Mouse (Mus musculus): Measurements from ENCODE around the gene Rpl9-ps6. TPM values are rescaled to one million over a fixed set of nuclear protein-coding genes. Genes with fewer than 3 reads are reported as not detected.
"Not testable (repeated sequence)": the region's sequence is repeated elsewhere in the genome, so short reads cannot be mapped to it uniquely, and the experiment has no call there.

Rpl9-ps6 gene
- polyA plus RNA-seq, 1 experiment: not detected

DNA sequence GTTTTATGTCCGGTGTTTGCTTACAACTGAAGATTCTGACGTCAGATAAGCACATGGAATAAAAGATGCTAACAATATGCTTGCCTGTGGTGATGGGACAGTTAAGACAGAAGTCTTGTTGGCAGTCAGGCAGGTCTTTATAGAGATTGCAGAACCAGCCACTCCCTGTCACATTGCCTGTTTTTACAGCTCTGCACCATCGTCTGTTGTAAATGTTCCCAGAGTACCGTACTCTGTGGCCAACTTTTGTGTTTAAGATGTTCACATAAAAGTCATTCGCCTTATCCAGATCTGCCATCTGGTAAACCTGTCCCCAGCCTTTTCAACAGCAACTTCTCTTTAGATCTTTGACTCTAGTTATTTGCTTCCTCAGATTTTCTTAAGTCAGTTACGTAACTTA, 31.0 kb upstream of the Rpl9-ps6 start:
- H3K27ac ChIP-seq (ENCODE audit: insufficient read depth, low read depth, low read length): no peak overlapping the region

DNA sequence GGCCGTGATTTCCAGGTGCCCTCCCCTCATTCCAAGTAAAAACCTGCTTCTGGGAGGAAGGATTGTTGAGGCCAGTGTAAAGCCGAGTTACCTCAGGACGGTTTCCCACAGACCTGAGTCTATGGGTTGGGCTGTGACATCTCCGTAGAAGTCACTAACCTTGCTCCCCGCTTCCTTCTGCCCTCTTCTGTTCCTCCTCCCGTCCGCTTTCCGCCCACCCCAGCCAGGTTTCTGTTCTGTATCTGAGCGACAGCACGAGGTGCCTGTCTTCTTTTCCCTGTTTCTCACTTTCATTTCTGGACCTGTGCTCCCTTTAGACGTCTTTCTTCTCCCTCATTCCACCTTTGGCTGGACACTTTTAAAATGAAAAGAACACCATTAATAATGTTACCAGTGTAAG, 28.7 kb upstream of the Rpl9-ps6 start:
- TF ChIP-seq POLR2A (IDR thresholded peaks at IDR 0.05; ENCODE audit: insufficient read depth, low read depth, low read length): no peak
- no peak for TF ChIP-seq CTCF (IDR thresholded peaks at IDR 0.05; ENCODE audit: insufficient read depth, low read depth, low read length)
- Histone ChIP-seq H3K27ac (ENCODE audit: insufficient read depth, low read depth, low read length) (no peak overlapping the region), H3K4me1 (ENCODE audit: control insufficient read depth, insufficient read depth, low read length) (peaks cover 2% of the 10 kb centered on the region; the same call in 1 of the 2 replicates), H3K4me3 (ENCODE audit: insufficient read depth, low read depth, low read length) (no peak overlapping the region)
- 86% methylated on average over 11 of the region's 11 CpGs for WGBS

More for the DNA sequence above, 31.0 kb upstream of the Rpl9-ps6 start:
- TF ChIP-seq POLR2A (IDR thresholded peaks at IDR 0.05; ENCODE audit: insufficient read depth, low read depth, low read length): no peak
- TF ChIP-seq CTCF (IDR thresholded peaks at IDR 0.05; ENCODE audit: insufficient read depth, low read depth, low read length): no peak
- peaks cover 2% of the 10 kb centered on the region; the same call in 1 of the 2 replicates for H3K4me1 ChIP-seq (ENCODE audit: control insufficient read depth, insufficient read depth, low read length)
- 86% methylated on average over 6 of the region's 6 CpGs for WGBS
- no peak overlapping the region for H3K4me3 ChIP-seq (ENCODE audit: insufficient read depth, low read depth, low read length)

DNA sequence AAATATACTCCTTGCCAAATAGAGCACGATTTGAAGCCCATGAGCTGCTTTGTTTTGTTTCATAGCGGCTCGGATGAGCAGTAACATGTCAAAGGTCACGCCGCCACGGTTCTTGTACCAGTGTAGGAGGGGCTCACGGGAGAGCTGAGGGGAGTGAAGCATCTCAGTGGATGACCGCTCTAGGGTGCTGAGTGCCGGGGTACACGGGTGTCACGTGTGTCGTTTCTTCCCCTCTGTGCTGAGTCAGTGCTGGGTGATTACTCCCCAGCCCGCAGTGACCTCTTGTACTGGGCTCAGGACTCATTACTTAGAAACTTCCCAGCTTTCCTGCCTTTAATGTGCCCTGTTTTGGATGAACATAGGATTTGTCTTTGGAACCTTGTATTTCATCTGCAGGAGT, 28.2 kb upstream of the Rpl9-ps6 start:
- H3K4me3 ChIP-seq (ENCODE audit: insufficient read depth, low read depth, low read length): no peak overlapping the region
- 95% methylated on average over 13 of the region's 13 CpGs for WGBS
- H3K4me1 ChIP-seq (ENCODE audit: control insufficient read depth, insufficient read depth, low read length): peaks cover 2% of the 10 kb centered on the region; the same call in 1 of the 2 replicates
- TF ChIP-seq POLR2A (IDR thresholded peaks at IDR 0.05; ENCODE audit: insufficient read depth, low read depth, low read length): no peak
- TF ChIP-seq CTCF (IDR thresholded peaks at IDR 0.05; ENCODE audit: insufficient read depth, low read depth, low read length): no peak
- no peak overlapping the region for H3K27ac ChIP-seq (ENCODE audit: insufficient read depth, low read depth, low read length)

DNA sequence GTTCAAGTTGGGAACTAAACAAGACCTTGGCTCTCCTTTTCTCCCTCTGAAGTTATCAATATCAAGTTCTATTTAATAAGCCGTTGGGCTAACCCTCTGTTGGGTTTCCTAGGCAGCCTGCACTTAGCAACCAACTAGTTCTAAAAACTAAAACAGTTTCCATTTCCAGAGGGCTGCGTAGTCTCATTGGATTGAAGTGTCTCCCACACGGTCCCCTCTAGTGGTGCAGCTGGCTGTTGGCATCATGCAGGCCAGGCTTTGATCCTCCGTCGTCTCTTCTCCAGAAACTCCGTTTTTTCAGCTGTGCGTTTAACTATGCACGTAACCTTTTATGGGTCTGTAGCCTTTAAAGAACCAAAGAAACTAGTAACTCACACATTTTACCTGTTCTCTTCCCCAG, 27.1 kb upstream of the Rpl9-ps6 start:
- WGBS: 54% methylated on average over 8 of the region's 8 CpGs
- no peak overlapping the region for H3K27ac ChIP-seq (ENCODE audit: insufficient read depth, low read depth, low read length)
- H3K4me1 ChIP-seq (ENCODE audit: control insufficient read depth, insufficient read depth, low read length): peaks cover 6% of the 10 kb centered on the region; the same call in 1 of the 2 replicates
- TF ChIP-seq CTCF (IDR thresholded peaks at IDR 0.05; ENCODE audit: insufficient read depth, low read depth, low read length): no peak
- no peak for TF ChIP-seq POLR2A (IDR thresholded peaks at IDR 0.05; ENCODE audit: insufficient read depth, low read depth, low read length)
- H3K4me3 ChIP-seq (ENCODE audit: insufficient read depth, low read depth, low read length): no peak overlapping the region

DNA sequence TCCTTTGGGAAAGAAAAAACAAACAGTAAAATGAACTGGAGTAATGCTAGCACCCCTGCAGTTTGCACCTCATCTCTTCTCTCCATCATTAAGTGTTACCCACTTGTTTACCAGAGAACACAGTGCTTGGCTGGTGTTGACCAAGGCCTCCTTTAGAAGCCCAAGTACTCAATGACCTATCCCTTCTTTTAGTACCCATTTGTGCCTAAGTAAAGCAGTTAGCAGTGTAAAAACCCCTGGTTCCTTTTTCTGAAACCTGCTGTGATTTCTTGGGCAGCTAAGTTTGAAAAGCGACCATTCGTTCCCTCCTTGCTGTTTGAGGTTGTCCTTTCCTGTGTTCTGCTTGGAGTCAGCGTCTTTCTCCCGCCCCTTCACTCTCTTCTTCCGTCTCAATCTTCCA, 26.6 kb upstream of the Rpl9-ps6 start:
- no peak overlapping the region for H3K27ac ChIP-seq (ENCODE audit: insufficient read depth, low read depth, low read length)

DNA sequence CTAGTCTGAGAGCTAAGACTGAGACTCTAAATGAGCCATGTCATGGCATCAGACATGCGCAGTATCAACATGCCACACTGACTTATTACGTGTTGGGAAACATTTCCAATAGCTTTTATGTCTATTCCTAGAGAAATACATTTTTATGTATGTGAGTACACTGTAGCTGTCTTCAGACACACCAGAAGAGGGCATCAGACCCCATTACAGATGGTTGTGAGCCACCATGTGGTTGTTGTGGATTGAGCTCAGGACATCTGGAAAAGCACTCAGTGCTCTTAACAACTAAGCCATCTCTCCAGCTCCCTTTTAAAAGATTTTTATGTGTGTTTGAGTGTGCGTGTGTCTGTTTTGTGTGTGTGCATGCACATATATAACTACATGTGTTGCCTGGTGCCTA, 26.0 kb upstream of the Rpl9-ps6 start:
- no peak overlapping the region for H3K27ac ChIP-seq (ENCODE audit: insufficient read depth, low read depth, low read length)
- TF ChIP-seq POLR2A (IDR thresholded peaks at IDR 0.05; ENCODE audit: insufficient read depth, low read depth, low read length): no peak
- TF ChIP-seq CTCF (IDR thresholded peaks at IDR 0.05; ENCODE audit: insufficient read depth, low read depth, low read length): no peak
- WGBS: 95% methylated on average over 3 of the region's 3 CpGs
- H3K4me1 ChIP-seq (ENCODE audit: control insufficient read depth, insufficient read depth, low read length): peaks cover 8% of the 10 kb centered on the region; the same call in 1 of the 2 replicates
- H3K4me3 ChIP-seq (ENCODE audit: insufficient read depth, low read depth, low read length): no peak overlapping the region

More for the DNA sequence above, 26.6 kb upstream of the Rpl9-ps6 start:
- WGBS: 77% methylated on average over 5 of the region's 5 CpGs
- Histone ChIP-seq H3K4me1 (ENCODE audit: control insufficient read depth, insufficient read depth, low read length) (peaks cover 6% of the 10 kb centered on the region; the same call in 1 of the 2 replicates), H3K4me3 (ENCODE audit: insufficient read depth, low read depth, low read length) (no peak overlapping the region)
- TF ChIP-seq CTCF (IDR thresholded peaks at IDR 0.05; ENCODE audit: insufficient read depth, low read depth, low read length): no peak
- no peak for TF ChIP-seq POLR2A (IDR thresholded peaks at IDR 0.05; ENCODE audit: insufficient read depth, low read depth, low read length)

DNA sequence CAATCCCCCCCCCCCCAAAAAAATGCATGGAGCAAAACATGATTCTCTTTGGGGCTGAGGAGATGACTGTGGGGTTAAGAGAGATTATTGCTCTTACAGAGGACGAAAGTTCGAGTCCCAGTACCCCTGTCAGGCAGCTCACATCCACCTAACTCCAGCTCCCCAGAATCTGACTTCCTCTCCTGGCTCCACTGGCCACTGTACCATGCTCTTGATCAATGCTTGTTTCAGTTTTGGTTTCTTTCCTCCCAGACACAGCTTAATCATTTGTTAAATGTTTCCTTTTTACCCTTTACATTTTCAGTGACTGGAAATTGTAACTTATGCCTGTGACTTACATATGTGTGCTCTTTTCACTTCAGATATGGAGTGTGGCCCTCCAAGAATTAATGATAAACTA, 24.6 kb upstream of the Rpl9-ps6 start:
- Histone ChIP-seq H3K4me1 (ENCODE audit: control insufficient read depth, insufficient read depth, low read length) (peaks cover 8% of the 10 kb centered on the region; the same call in 1 of the 2 replicates), H3K4me3 (ENCODE audit: insufficient read depth, low read depth, low read length) (no peak overlapping the region), H3K27ac (ENCODE audit: insufficient read depth, low read depth, low read length) (no peak overlapping the region)
- WGBS: 88% methylated on average over 2 of the region's 2 CpGs
- no peak for TF ChIP-seq CTCF (IDR thresholded peaks at IDR 0.05; ENCODE audit: insufficient read depth, low read depth, low read length)
- no peak for TF ChIP-seq POLR2A (IDR thresholded peaks at IDR 0.05; ENCODE audit: insufficient read depth, low read depth, low read length)

DNA sequence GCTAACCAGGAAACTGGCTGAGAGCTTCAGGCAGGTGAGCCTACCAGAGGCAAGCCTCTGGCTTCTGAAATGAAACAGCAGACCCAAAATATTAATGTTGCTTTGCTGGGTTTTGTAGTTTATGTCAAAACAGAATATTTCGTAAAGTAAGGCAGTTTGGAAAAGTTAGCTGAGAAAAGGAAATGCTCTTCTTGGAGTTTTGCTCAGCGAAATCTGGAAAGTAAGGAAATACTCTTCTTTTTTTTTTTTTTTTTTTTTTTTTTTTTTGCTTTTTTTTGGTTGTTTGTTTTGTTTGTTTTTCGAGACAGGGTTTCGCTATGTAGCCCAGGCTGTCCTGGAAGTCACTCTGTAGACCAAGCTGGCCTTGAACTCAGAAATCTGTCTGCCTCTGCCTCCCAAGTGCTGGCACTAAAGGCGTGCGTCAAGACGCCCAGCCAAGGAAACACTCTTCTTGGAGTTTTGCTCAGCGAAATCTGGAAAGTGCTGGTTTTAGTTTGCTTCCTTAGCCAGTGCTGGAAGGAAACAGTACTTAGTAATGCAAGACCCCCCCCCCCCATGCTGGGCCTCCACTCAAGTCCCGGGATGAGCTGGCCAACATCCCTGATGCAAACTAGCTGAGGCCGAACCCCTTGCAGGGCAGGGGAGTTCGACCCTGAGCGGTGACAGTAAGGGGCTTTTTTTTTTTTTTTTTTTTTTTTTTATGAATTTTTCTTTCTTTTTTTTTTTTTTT, 23.0 kb upstream of the Rpl9-ps6 start:
- H3K4me3 ChIP-seq (ENCODE audit: insufficient read depth, low read depth, low read length): no peak overlapping the region
- H3K27ac ChIP-seq (ENCODE audit: insufficient read depth, low read depth, low read length): no peak overlapping the region
- TF ChIP-seq CTCF (IDR thresholded peaks at IDR 0.05; ENCODE audit: insufficient read depth, low read depth, low read length) (no peak), POLR2A (IDR thresholded peaks at IDR 0.05; ENCODE audit: insufficient read depth, low read depth, low read length) (no peak)
- peaks cover 8% of the 10 kb centered on the region; the same call in 1 of the 2 replicates for H3K4me1 ChIP-seq (ENCODE audit: control insufficient read depth, insufficient read depth, low read length)
- WGBS: 87% methylated on average over 12 of the region's 12 CpGs

DNA sequence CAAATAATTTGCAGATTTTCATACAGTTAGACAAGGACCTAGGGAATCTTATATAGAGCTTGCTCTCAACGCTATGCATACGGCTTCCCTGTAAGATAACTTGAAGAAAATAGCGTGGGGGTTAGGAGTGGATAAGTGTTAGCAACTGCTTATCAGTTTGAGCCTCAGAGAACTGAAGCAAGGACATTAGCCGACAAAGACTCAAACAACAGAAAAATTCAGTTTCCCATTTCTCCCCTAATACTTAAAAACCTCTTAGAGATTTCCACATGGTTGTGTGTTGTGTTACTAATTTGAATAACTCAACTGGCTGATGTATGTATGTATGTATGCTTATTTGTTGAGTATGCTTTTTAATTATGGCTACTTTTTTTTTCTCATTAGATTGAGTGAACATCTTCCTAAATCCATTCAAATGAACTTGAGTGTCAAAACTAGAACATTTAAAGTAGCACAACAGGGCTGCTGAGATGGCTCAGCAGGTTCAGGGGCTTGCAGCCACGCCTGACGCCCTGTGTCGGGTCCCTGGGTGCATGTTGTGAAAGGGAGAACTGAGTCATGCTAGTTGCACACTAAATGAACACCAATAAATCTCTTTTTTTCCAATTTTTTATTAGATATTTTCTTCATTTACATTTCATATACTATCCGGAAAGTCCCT, 21.3 kb upstream of the Rpl9-ps6 start:
- Histone ChIP-seq H3K27ac (ENCODE audit: insufficient read depth, low read depth, low read length) (no peak overlapping the region), H3K4me3 (ENCODE audit: insufficient read depth, low read depth, low read length) (no peak overlapping the region), H3K4me1 (ENCODE audit: control insufficient read depth, insufficient read depth, low read length) (peaks cover 6% of the 10 kb centered on the region; the same call in 1 of the 2 replicates)
- WGBS: 77% methylated on average over 8 of the region's 8 CpGs
- TF ChIP-seq CTCF (IDR thresholded peaks at IDR 0.05; ENCODE audit: insufficient read depth, low read depth, low read length): no peak
- no peak for TF ChIP-seq POLR2A (IDR thresholded peaks at IDR 0.05; ENCODE audit: insufficient read depth, low read depth, low read length)

DNA sequence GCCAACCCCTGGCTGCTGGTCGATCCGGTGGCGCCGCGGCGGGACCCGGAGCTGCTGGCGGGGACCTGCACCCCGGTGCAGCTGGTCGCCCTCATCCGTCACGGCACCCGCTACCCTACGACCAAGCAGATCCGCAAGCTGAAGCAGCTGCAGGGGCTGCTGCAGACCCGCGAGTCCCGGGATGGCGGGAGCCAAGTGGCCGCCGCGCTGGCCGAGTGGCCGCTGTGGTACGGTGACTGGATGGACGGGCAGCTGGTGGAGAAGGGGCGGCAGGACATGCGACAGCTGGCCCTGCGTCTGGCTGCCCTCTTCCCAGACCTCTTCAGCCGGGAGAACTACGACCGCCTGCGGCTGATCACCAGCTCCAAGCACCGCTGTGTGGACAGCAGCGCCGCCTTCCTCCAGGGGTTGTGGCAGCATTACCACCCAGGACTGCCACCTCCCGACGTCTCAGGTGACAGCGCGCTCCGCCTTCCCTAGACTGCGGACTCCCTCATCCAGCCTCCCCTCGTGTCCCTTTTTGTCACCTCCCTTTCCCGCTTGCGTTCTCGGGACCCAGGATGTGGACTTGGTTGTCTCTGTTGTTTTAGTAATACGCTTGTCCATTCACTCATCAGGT, 19.8 kb upstream of the Rpl9-ps6 start:
- H3K4me3 ChIP-seq (ENCODE audit: insufficient read depth, low read depth, low read length): peak overlapping the region; percentile 62
- WGBS: under 1% methylated on average over 47 of the region's 47 CpGs
- H3K27ac ChIP-seq (ENCODE audit: insufficient read depth, low read depth, low read length): peak overlapping the region; percentile 43
- H3K4me1 ChIP-seq (ENCODE audit: control insufficient read depth, insufficient read depth, low read length): not testable (repeated sequence)

Measured in olfactory bulb, adult 2 months (tissue).